Mouse (Mus musculus): ENCODE results near the gene Arhgef17.

DNA sequence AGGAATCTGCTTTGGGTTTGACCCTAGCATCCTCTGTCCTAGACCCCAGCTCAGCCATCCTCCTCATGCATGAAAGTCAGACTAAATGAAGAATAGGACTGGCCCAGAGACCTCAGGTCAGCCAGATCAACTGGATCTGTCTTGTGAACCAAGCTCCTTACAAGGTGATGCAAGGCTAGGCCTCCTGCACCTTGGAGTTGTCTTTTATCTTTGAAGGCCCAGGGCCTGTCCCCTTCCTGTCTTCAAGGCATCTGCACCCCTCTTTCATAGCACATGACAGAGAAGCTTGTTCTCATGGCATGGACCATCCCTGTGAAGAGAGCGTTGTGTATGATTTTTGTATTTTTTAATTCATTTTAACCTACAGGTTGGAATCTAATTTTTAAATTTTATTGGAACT is 91.0 kb downstream of the Arhgef17 start:
- TF ChIP-seq CTCF (IDR thresholded peaks at IDR 0.05; ENCODE audit: borderline replicate concordance, extremely low read depth, insufficient read depth, insufficient read length) = no peak
- no peak for TF ChIP-seq POLR2A (IDR thresholded peaks at IDR 0.05; ENCODE audit: borderline replicate concordance, extremely low read depth, insufficient read depth, insufficient read length, poor library complexity, severe bottlenecking)

All from brain, embryonic 14.5 days (tissue).